Mouse (Mus musculus) cortical plate, adult 2 months (tissue): ENCODE data around the gene Wapl.

ENCODE experiments used
- CTCF ChIP-seq: fragments of 200-500 bp; IDR thresholded peaks from 2 replicates; pipeline ENCODE4 v1.5.1; 2011; ENCODE audit warnings: mild to moderate bottlenecking, control low read depth, low read length; ENCODE audit not compliant: insufficient read depth; ENCODE audit errors: extremely low read depth
- POLR2A ChIP-seq: fragments of 200-500 bp; IDR thresholded peaks from 2 replicates; pipeline ENCODE4 v1.6.1; 2011; ENCODE audit warnings: mild to moderate bottlenecking, low read length, control low read depth; ENCODE audit not compliant: insufficient read depth; ENCODE audit errors: extremely low read depth

DNA sequence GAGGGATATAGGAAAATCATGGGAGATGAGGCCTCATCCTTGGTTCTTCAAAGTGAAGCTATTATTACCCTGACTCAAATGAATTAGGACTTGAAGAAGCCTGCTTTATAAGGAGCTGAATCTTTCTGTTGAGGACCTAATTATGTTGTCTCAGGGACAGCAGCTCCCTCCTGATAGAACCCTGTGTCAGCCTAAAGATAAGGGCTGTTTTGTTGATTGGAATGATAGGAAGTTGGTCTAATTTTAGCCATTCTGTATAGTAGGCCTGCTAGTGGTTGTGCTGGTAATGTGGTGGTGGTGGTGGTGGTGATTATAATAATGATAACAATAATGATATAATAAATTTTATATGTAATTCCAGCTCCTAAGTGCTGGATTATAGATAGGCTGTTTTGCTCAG is 11.3 kb downstream of the Wapl start:
- TF ChIP-seq CTCF: no peak
- no peak for TF ChIP-seq POLR2A
